8 mouse cellular contexts compared by ENCODE assay signal in genomic region chr13:47013740-47014139, GRCm38 (mm10). TPM values are rescaled to one million over a fixed set of nuclear protein-coding genes. Genes with fewer than 3 reads are reported as not detected.
DNase-seq lines count a peak whose midpoint lies in the region; ATAC-seq and TF ChIP-seq lines count a peak whose summit lies in the region.

No protein-coding gene starts in this region.

- peaks cover 11% of the 10 kb centered on the region for H3K36me3 ChIP-seq in forebrain, embryonic 10.5 days (replicated peaks)
- H3K36me3 ChIP-seq in intestine, embryonic 16.5 days (ENCODE audit: control insufficient read depth, insufficient read depth, low read length) = no peaks in the 10 kb centered on the region
- no peaks in the 10 kb centered on the region for H3K36me3 ChIP-seq in neural tube, embryonic 12.5 days

- H3K27ac ChIP-seq in layer of hippocampus, adult 2 months = no peak overlapping the region
- no peak overlapping the region for H3K27ac ChIP-seq in forebrain, embryonic 10.5 days
- no peak overlapping the region for H3K27ac ChIP-seq in intestine, embryonic 16.5 days (ENCODE audit: low read length)
- H3K27ac ChIP-seq in neural tube, embryonic 12.5 days = no peak overlapping the region

- peaks cover 55% of the 10 kb centered on the region for H3K27me3 ChIP-seq in forebrain, embryonic 10.5 days (ENCODE audit: poor library complexity, severe bottlenecking)
- no peaks in the 10 kb centered on the region for H3K27me3 ChIP-seq in intestine, embryonic 16.5 days (replicated peaks; ENCODE audit: control insufficient read depth, insufficient read depth, low read length)
- H3K27me3 ChIP-seq in neural tube, embryonic 12.5 days (replicated peaks) = peaks cover 3% of the 10 kb centered on the region; the same call in 1 of the 2 replicates

- peaks cover 49% of the 10 kb centered on the region for H3K9me3 ChIP-seq in forebrain, embryonic 10.5 days
- peaks cover 13% of the 10 kb centered on the region; the same call in 1 of the 2 replicates for H3K9me3 ChIP-seq in intestine, embryonic 16.5 days (ENCODE audit: control insufficient read depth, low read length)
- H3K9me3 ChIP-seq in neural tube, embryonic 12.5 days = peaks cover 22% of the 10 kb centered on the region

- peak overlapping the region; percentile 62 for H3K4me3 ChIP-seq in layer of hippocampus, adult 2 months
- peak overlapping the region; percentile 69 for H3K4me3 ChIP-seq in forebrain, embryonic 10.5 days
- H3K4me3 ChIP-seq in intestine, embryonic 16.5 days (ENCODE audit: low read length) = 0 out of 2 replicates have a peak overlapping the region, but pooled peaks have one; percentile 61
- H3K4me3 ChIP-seq in neural tube, embryonic 12.5 days = peak overlapping the region; percentile 51; the same call in 1 of the 2 replicates

- no peak for DNase-seq in layer of hippocampus, adult 2 months (ENCODE audit: low spot score in 2 of 2)
- no peak for DNase-seq in layer of hippocampus, adult 9-11 months
- DNase-seq in forebrain, embryonic 10.5 days (ENCODE audit: extremely low spot score, low spot score) = no peak
- no peak for DNase-seq in urinary bladder, adult 2 months (ENCODE audit: low spot score)
- no peak for DNase-seq in left cerebral cortex, postnatal 4 days
- no peak for DNase-seq in layer of hippocampus, postnatal 36 days

- WGBS in forebrain, embryonic 10.5 days = 62% methylated on average over 10 of the region's 10 CpGs
- WGBS in intestine, embryonic 16.5 days = 60% methylated on average over 10 of the region's 10 CpGs
- WGBS in neural tube, embryonic 12.5 days = 63% methylated on average over 10 of the region's 10 CpGs

- ATAC-seq in intestine, embryonic 16.5 days = no peak
- ATAC-seq in neural tube, embryonic 12.5 days (ENCODE audit: low FRiP score, low read depth) = no peak

- no peak for TF ChIP-seq CTCF in layer of hippocampus, adult 2 months (conservative IDR thresholded peaks at IDR 0.05)

- intact Hi-C loops in left cerebral cortex, postnatal 4 days (cut with DNase I) = loop anchor here (5.0 kb wide), 2 partner anchors 81 to 176 kb away; no protein-coding TSS in a partner anchor

- H3K9ac ChIP-seq in intestine, embryonic 16.5 days (ENCODE audit: low read depth, low read length) = no peak overlapping the region
- H3K9ac ChIP-seq in neural tube, embryonic 12.5 days = no peak overlapping the region

- peak overlapping the region; percentile 99 for H3K4me2 ChIP-seq in intestine, embryonic 16.5 days (ENCODE audit: low read depth, low read length)
- H3K4me2 ChIP-seq in neural tube, embryonic 12.5 days (replicated peaks) = peak overlapping the region; percentile 95

- peaks cover 14% of the 10 kb centered on the region for H3K4me1 ChIP-seq in forebrain, embryonic 10.5 days
- H3K4me1 ChIP-seq in intestine, embryonic 16.5 days (ENCODE audit: control insufficient read depth, insufficient read depth, low read length) = peaks cover 5% of the 10 kb centered on the region; the same call in 1 of the 2 replicates
- peaks cover 9% of the 10 kb centered on the region for H3K4me1 ChIP-seq in neural tube, embryonic 12.5 days

RNA-seq across cellular contexts. Expression of gene Nhlrc1, which starts 0.9 kb away (rescaled TPM):
- 10 to 100 TPM; 16.5 to 18.9 TPM for total RNA-seq in layer of hippocampus, adult 2 months (2021)
- polyA plus RNA-seq in forebrain, embryonic 10.5 days (2016; fragmentation: Nextera tagmentation; extraction: Ambion mirVana) = 3.9 and 4.2 TPM in 2 replicates
- polyA plus RNA-seq in intestine, embryonic 16.5 days (2015; fragmentation: Nextera tagmentation; extraction: Ambion mirVana) = 2.9 and 3.1 TPM in 2 replicates
- polyA plus RNA-seq in neural tube, embryonic 12.5 days (2016; fragmentation: Nextera tagmentation; extraction: Ambion mirVana) = 7.7 and 8.7 TPM in 2 replicates
- polyA plus RNA-seq in urinary bladder, adult 2 months (2012; rRNA removed) = 4.4 and 5.3 TPM in 2 replicates
- total RNA-seq in left cerebral cortex, postnatal 4 days (2021) = 10 to 100 TPM; 13.8 to 14.9 TPM
- total RNA-seq in layer of hippocampus, postnatal 36 days (2021) = 10 to 100 TPM; 18.9 to 19.5 TPM

RNA-seq across cellular contexts. Expression of gene Kdm1b, which starts 29.6 kb away (rescaled TPM):
- total RNA-seq in layer of hippocampus, adult 2 months (2021) = 1 to 10 TPM; 7.5 to 9.8 TPM
- 15.8 and 17.7 TPM in 2 replicates for polyA plus RNA-seq in forebrain, embryonic 10.5 days (2016; fragmentation: Nextera tagmentation; extraction: Ambion mirVana)
- 10.2 and 11.0 TPM in 2 replicates for polyA plus RNA-seq in intestine, embryonic 16.5 days (2015; fragmentation: Nextera tagmentation; extraction: Ambion mirVana)
- 17.1 and 17.9 TPM in 2 replicates for polyA plus RNA-seq in neural tube, embryonic 12.5 days (2016; fragmentation: Nextera tagmentation; extraction: Ambion mirVana)
- 95.2 and 99.4 TPM in 2 replicates for polyA plus RNA-seq in urinary bladder, adult 2 months (2012; rRNA removed)
- 10 to 100 TPM; 23.8 to 34.7 TPM for total RNA-seq in left cerebral cortex, postnatal 4 days (2021)
- total RNA-seq in layer of hippocampus, postnatal 36 days (2021) = 10 to 100 TPM in 1 of 2 experiments, 1 to 10 TPM in 1; 9.5 to 10.1 TPM

RNA-seq across cellular contexts. Expression of gene Tpmt, which starts 30.8 kb away (rescaled TPM):
- 10 to 100 TPM; 10.5 to 12.4 TPM for total RNA-seq in layer of hippocampus, adult 2 months (2021)
- 29.9 and 32.0 TPM in 2 replicates for polyA plus RNA-seq in forebrain, embryonic 10.5 days (2016; fragmentation: Nextera tagmentation; extraction: Ambion mirVana)
- polyA plus RNA-seq in intestine, embryonic 16.5 days (2015; fragmentation: Nextera tagmentation; extraction: Ambion mirVana) = 27.6 and 27.9 TPM in 2 replicates
- 35.9 and 37.8 TPM in 2 replicates for polyA plus RNA-seq in neural tube, embryonic 12.5 days (2016; fragmentation: Nextera tagmentation; extraction: Ambion mirVana)
- 6.9 and 10.3 TPM in 2 replicates for polyA plus RNA-seq in urinary bladder, adult 2 months (2012; rRNA removed)
- 10 to 100 TPM; 11.8 to 14.8 TPM for total RNA-seq in left cerebral cortex, postnatal 4 days (2021)
- 10 to 100 TPM in 1 of 2 experiments, 1 to 10 TPM in 1; 8.4 to 11.8 TPM for total RNA-seq in layer of hippocampus, postnatal 36 days (2021)
